Mouse (Mus musculus) E14TG2a.4 (cell line): ENCODE data around the gene Bfsp2.

Source experiments
- CTCF ChIP-seq: conservative IDR thresholded peaks from 2 replicates; pipeline ENCODE4 v1.5.1; 2014; ENCODE audit warnings: low read length
- POU5F1 ChIP-seq: IDR thresholded peaks from 2 replicates; pipeline ENCODE4 v1.6.1; 2014; ENCODE audit warnings: low read length, borderline replicate concordance

GRCm38 (mm10) chr9:103409119-103409518 is 71.1 kb downstream of the Bfsp2 start:
- TF ChIP-seq CTCF (no peak), POU5F1 (no peak)
